Mouse (Mus musculus) left cerebral cortex, postnatal 10 days (tissue): ENCODE measurements at regions not wholly inside any gene's neighbourhood (a gene's known extent, or its start where the extent isn't known, plus 50 kb on each side); places are given as distances from the start of the nearest gene placed in this dataset.

Experiments used
- DNase-seq, 2 experiments: peaks; one replicate each; pipeline ENCODE4 v3.0.0; 2021 to 2022; ENCODE audit warnings: low spot score in 2 of 2, mixed read lengths in 1 of 2; ENCODE audit errors: extremely low spot score in 1 of 2
- intact Hi-C: fragments of 180-260 bp; cut with DNase I; formaldehyde crosslinking; loops from one replicate; pipeline ENCODE4 v1.15.1; 2025

DNA sequence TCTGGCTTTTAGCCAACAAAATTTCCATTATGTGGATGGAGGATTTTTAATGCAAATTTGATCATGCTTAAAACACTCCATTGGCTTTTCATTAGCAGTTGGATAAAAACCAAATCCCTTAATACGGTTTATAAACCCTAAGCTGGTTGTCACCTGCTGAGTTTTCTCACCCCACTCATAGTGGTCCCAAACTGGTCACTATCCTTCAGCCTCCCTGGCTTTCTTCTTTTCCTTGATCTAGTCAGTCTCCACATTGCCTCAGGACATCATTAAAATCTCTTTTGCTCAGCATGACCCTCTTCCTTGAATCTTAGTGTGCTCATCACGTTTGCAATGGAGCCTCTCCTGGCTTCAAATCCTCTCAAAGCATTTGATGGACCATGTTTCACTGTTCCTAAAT, 340.9 kb upstream of the Cntn3 start:
- no peak for DNase-seq
- intact Hi-C loops = no loop called here

DNA sequence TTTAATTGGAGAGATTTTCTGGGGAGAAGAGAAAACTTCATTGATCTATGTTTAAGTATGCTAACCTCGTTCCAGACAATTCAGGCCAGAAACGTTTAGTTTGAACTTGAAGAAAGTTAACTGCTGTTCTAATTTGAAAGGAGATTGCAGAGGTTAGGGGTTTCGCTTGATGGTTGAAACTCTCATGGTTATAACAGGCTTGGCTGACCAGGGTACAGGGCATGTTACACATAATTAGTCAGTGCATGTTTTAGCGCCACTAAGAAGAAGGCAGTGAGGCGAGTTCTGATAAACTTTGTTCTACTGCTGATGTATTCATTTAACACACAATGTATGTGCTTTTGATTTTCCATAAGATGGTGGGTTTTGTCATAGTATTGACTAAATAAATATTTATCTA, 331.1 kb upstream of the Cntn3 start:
- intact Hi-C loops = no loop called here
- no peak for DNase-seq

GRCm38 (mm10) chr6:102900407-102901110, 327.7 kb upstream of the Cntn3 start:
- no peak for DNase-seq
- intact Hi-C loops = no loop called here

- intact Hi-C loops = no loop called here
- DNase-seq = no peak
Observed at GRCm38 (mm10) chr6:102868404-102868803, 295.5 kb upstream of the Cntn3 start.

DNA sequence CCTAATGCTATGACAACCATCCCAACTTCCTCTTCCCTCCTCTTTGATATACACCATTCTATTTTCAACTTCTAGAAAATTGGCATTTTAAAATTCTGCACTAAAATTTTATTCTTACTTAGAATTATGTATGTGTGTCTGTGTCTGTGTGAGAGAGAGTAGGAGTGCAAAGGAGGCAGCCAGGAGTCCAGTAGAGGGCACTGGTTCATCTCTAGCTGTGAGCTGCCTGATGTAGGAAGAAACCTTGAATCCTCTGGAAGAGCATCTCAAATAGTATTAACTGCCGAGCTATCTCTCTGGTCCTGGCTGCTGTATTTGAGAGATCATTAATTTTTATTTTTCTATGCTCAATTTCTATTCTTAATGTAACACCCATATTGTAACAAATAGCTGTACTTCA, 271.6 kb upstream of the Cntn3 start:
- DNase-seq = peak in 1 of 2 experiments; percentile 1
- intact Hi-C loops = loop anchor here (10.0 kb wide), 2 partner anchors 260 to 360 kb away; no protein-coding TSS in a partner anchor

DNA sequence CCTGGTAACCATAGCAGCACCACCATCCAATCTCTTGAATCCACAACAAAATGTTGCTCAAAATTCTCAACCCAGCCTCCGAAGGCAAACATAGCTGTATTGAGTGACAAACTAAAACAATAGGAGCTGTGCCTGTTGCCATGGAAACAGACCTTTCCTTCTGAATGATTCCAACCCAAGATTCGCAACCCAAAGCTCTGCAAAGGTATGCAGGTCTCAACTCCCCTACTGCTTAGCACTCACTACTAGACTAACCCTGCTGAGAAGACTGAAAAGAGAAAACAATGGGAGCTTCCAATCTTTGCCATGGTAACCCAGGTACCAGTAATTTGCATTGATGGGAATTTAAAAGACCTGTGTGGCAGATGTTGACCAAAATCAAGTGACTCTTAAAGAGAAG, 260.2 kb upstream of the Cntn3 start:
- peak in 1 of 2 experiments; percentile 1 for DNase-seq
- intact Hi-C loops = no loop called here
